Mouse (Mus musculus): Measurements from ENCODE around the gene Stag2. TPM values are rescaled to one million over a fixed set of nuclear protein-coding genes. Genes with fewer than 3 reads are reported as not detected.

The Stag2 gene
- polyA plus RNA-seq (2012; fragmentation: generic; extraction: Trizol) = 1 to 10 TPM in 1 of 2 experiments, under 1 TPM in 1; 0.44 to 4.1 TPM

DNA sequence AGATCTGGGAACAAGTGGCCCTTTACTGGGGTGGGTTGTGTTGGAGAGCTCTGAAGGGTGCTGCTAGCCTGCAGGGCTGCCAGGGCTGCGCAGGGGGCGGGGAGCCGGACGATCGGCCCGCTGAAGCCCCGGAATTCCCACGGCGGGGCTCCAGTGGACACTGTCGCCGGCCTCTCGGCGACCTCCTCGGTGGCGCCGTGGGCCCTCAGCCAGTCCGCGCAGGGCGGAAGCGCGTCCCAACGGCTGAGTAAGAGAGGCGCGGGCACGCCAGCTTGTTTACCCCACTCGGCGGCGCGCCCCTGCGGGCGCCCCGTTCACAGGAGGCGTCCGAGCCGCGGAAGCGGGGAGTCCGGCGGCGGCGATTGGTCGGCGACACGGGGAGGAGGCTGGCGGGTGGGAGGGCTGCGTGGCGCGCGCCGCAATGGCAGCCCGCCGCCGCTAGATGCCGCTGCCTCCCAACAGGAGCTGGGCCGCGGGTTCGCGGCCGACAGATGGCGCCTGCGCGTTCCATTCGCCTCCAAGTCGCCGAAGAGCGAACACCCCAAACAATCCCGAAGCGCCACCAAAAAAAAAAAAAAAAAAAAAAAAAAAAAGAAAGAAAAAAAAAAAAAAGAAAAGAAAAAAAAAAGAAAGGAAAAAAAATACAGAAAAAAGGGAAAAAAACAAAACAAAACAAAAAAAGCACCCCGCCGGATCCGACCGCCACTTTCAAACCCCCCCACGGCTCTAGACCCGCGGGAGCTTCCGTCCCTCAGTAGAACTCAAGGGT is at the start of gene Stag2:
Stag2 (plus strand) TSS at position 530 of the 769 bp plus-strand sequence.

Other genes starting within 250 kb of the Stag2 start
- 1 to 10 TPM in 1 of 2 experiments, under 1 TPM in 1; 0.89 to 4.4 TPM for gene Thoc2, start 228.6 kb upstream of the Stag2 start, polyA plus RNA-seq (2012; fragmentation: generic; extraction: Trizol)
- 1 to 10 TPM in 1 of 2 experiments, under 1 TPM in 1; 0.42 to 3.8 TPM for gene Xiap, start 89.6 kb upstream of the Stag2 start, polyA plus RNA-seq (2012; fragmentation: generic; extraction: Trizol)

Measured in C3H10T1/2 (cell line).